Mouse (Mus musculus) liver, adult 2 months (tissue): ENCODE data around the gene C1qtnf12. TPM values are rescaled to one million over a fixed set of nuclear protein-coding genes. Genes with fewer than 3 reads are reported as not detected.

ENCODE experiments used
- DNase-seq: peaks from one replicate; pipeline ENCODE4 v3.0.0-alpha.2; 2011; ENCODE audit warnings: low read depth, low spot score; ENCODE audit errors: extremely low read depth
- H3K27ac ChIP-seq: fragments of 200-500 bp; replicated peaks from 2 replicates; pipeline ENCODE4 v1.5.1; 2012; ENCODE audit warnings: low read depth, mild to moderate bottlenecking, control low read depth, inconsistent platforms, low read length; ENCODE audit not compliant: insufficient read depth
- H3K27me3 ChIP-seq: fragments of 200-500 bp; 2 replicates; pipeline ENCODE4 v1.6.1; 2012; ENCODE audit warnings: mild to moderate bottlenecking, moderate library complexity, low read length, inconsistent platforms; ENCODE audit not compliant: control insufficient read depth, insufficient read depth
- H3K36me3 ChIP-seq: fragments of 200-500 bp; 2 replicates; pipeline ENCODE4 v1.6.1; 2012; ENCODE audit warnings: low read length, inconsistent platforms; ENCODE audit not compliant: control insufficient read depth, insufficient read depth
- H3K4me1 ChIP-seq: fragments of 200-500 bp; 2 replicates; pipeline ENCODE4 v1.6.1; 2011; ENCODE audit warnings: low read length; ENCODE audit not compliant: control insufficient read depth, insufficient read depth
- H3K4me3 ChIP-seq: fragments of 200-500 bp; 2 replicates; pipeline ENCODE4 v1.5.1; 2011; ENCODE audit warnings: low read depth, mild to moderate bottlenecking, control low read depth, low read length, moderate library complexity; ENCODE audit not compliant: insufficient read depth
- H3K79me2 ChIP-seq: fragments of 200-500 bp; 2 replicates; pipeline ENCODE4 v1.6.1; 2012; ENCODE audit warnings: inconsistent platforms, mild to moderate bottlenecking, low read length, moderate library complexity; ENCODE audit not compliant: control insufficient read depth, insufficient read depth
- H3K9ac ChIP-seq: fragments of 200-500 bp; 2 replicates; pipeline ENCODE4 v1.6.1; 2012; ENCODE audit warnings: low read depth, mild to moderate bottlenecking, control low read depth, inconsistent platforms, low read length
- CTCF ChIP-seq: fragments of 200-500 bp; IDR thresholded peaks from 2 replicates; pipeline ENCODE4 v1.5.1; 2011; ENCODE audit warnings: low read depth, low read length, control low read depth
- POLR2A ChIP-seq: fragments of 200-500 bp; IDR thresholded peaks from 2 replicates; pipeline ENCODE4 v1.6.1; 2011; ENCODE audit warnings: low read length, control low read depth; ENCODE audit not compliant: insufficient read depth; ENCODE audit errors: extremely low read depth
- WGBS: fragments of 180-500 bp; shearing (Covaris S2); methylation state at CpG from one replicate; pipeline ENCODE4 v1.1.7; 2018; 5-methylcytosine and 5-hydroxymethylcytosine counted together
- polyA plus RNA-seq: library from polyadenylated mRNA; depleted of rRNA; stranded (reverse); fragments of >200 nt; gene quantifications from 2 replicates; pipeline ENCODE4 v1.2.3, GENCODE M21; 2012; rRNA removed
- total RNA-seq: library from RNA; depleted of rRNA; stranded (reverse); fragments of >200 nt; gene quantifications from 2 replicates; pipeline ENCODE4 v1.2.3, GENCODE M21; 2014; rRNA removed

C1qtnf12 gene
- total RNA-seq (1.8 and 2.1 TPM in 2 replicates), polyA plus RNA-seq (2.6 and 3.3 TPM in 2 replicates)

DNA sequence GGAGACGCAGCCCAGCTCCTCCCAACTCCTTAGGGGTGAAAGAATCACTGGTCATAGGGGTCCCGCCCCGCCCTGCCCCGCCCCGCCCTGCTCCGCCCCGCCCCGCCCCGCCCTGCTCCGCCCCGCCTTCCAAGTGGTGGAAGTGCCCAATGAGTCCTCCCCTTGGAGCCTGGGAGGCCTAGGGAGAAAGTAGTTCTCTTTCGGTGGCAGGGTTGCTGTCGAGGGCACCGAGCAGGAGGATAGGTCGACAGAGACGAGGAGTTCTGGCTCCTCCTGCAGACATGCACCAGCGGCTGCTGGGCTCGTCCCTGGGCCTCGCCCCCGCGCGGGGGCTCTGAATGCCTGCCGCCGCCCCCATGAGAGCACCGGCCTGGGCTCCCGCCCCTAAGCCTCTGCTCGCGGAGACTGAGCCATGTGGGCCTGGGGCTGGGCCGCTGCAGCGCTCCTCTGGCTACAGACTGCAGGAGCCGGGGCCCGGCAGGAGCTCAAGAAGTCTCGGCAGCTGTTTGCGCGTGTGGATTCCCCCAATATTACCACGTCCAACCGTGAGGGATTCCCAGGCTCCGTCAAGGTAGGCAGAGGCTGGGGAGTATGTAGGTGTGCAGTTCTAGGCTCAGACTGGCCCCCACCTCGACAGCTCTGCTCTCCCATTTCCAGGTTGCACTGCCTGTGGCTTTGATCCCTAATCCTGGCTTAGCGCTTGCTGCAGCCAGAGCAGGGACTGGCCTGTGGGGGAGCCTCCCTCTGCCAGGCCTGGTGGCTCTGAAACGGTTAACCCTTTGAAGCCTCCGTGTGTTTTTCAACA, at the start of gene C1qtnf12:
Gene C1qtnf12 (plus strand): TSS at position 152 of the 805 bp plus-strand sequence.
- Histone ChIP-seq H3K9ac (peak within 1 kb of the TSS; percentile 49), H3K27ac (no peak within 1 kb of the TSS), H3K36me3 (peaks cover 17% of the 10 kb centered on the region), H3K27me3 (no peaks in the 10 kb centered on the region), H3K4me3 (peak within 1 kb of the TSS; percentile 56), H3K79me2 (no peaks in the 10 kb centered on the region), H3K4me1 (no peaks in the 10 kb centered on the region)
- 23% methylated on average over 42 of the region's 42 CpGs for WGBS
- TF ChIP-seq POLR2A (no peak), CTCF (no peak)
- no peak for DNase-seq

GRCm38 (mm10) chr4:155932031-155932430, 30.1 kb upstream of the C1qtnf12 start:
- 78% methylated on average over 1 of the region's 1 CpGs for WGBS
- no peak for TF ChIP-seq POLR2A
- no peak for TF ChIP-seq CTCF

DNA sequence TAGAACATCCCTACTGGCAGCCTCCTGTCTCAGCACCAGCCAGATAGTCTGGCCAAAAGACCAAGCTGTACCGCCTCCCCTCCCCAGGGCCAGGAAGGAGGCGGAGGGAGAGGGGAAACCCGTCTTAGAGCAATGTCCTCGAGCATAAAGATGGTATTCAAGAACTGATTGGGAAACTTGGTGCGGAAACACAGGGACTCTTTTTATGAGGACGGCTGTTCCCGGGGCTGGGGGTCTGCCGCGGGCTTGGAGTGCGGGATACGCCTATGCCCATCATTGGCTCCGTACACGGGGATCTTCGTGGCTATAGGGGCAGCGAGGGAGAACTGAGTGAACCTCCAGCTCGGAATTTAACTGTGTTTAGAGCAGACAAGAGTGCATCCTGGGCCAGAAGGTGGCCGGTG, 19.1 kb upstream of the C1qtnf12 start:
- no peak for DNase-seq
- WGBS = 3% methylated on average over 17 of the region's 17 CpGs
- H3K27ac ChIP-seq = peak overlapping the region; percentile 75

More at GRCm38 (mm10) chr4:155932031-155932430, 30.1 kb upstream of the C1qtnf12 start:
- Histone ChIP-seq H3K9ac (no peak overlapping the region), H3K4me3 (no peak overlapping the region), H3K4me1 (no peaks in the 10 kb centered on the region), H3K36me3 (no peaks in the 10 kb centered on the region), H3K27me3 (no peaks in the 10 kb centered on the region), H3K27ac (no peak overlapping the region), H3K79me2 (no peaks in the 10 kb centered on the region; the same call in 1 of the 2 replicates)
- DNase-seq = no peak

DNA sequence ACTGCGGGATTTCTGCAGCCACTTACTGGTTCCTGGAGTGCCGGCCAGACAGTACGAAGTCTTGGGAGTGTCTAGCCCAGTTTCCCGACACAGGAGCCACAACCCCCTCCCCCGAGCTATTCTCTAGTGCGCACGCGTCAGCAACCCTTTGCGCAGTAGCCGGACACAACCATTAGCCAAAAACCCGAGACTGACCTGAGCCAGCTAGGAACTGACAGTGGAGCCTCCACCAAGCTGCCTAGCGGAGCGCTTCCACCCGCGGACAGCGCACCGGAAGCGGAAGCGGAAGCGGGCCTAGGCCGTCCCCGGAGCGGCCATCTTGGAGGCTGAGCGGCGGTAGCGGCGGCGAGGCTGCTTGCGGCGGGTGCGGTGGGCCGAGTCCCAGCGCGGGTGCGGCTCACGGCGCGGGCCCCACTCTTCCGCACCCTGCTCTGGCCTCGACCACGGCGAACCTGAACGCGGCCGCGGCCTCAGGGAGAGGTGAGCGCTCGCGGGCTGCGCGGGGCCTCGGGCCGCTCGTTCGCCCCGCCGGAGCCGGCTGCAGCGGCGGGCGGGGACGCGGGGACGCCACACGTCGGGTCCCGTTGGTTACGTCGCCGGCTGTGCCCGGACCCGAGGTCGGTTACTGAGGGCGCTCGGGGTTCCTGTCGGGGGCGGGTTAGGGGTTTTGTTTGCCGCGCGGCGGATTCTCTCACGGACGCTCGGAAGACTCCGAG, 18.4 kb upstream of the C1qtnf12 start, which contains the start of gene Ube2j2:
Gene Ube2j2 (plus strand): TSS at position 298 of the 716 bp plus-strand sequence.
- Histone ChIP-seq H3K27me3 (no peaks in the 10 kb centered on the region), H3K4me1 (peaks cover 15% of the 10 kb centered on the region), H3K9ac (peak within 1 kb of the TSS; percentile 89), H3K36me3 (peaks cover 5% of the 10 kb centered on the region), H3K4me3 (peak within 1 kb of the TSS; percentile 75), H3K79me2 (peaks cover 34% of the 10 kb centered on the region; the same call in 1 of the 2 replicates), H3K27ac (peak within 1 kb of the TSS; percentile 75)
- TF ChIP-seq POLR2A (peak; percentile 30), CTCF (no peak)
- peak; percentile 91 for DNase-seq
- under 1% methylated on average over 85 of the region's 85 CpGs for WGBS

More for the DNA sequence above, 19.1 kb upstream of the C1qtnf12 start:
- Histone ChIP-seq H3K9ac (peak overlapping the region; percentile 65), H3K36me3 (no peaks in the 10 kb centered on the region), H3K4me3 (peak overlapping the region; percentile 75), H3K79me2 (peaks cover 30% of the 10 kb centered on the region; the same call in 1 of the 2 replicates), H3K4me1 (peaks cover 15% of the 10 kb centered on the region), H3K27me3 (no peaks in the 10 kb centered on the region)
- no peak for TF ChIP-seq CTCF
- TF ChIP-seq POLR2A = no peak

DNA sequence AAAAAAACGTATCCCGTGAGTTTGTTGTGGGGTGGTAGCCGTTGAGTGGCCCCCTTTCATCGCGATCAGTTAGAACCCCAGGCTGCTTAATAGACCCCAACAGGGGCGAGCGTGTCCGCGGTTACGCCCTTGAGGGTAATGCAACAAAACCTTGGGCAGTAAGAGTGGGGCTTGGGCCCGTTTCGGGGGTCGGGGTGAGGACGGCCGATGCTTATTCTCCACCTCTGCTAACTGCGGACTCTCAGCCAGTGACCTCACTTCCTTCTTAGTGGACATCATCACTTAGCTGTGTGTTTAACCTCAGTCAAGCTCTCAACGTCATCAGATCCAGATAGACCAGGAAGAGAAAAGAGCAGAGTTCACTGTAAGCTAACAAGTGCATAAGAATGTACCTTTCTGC, 17.8 kb upstream of the C1qtnf12 start:
- Histone ChIP-seq H3K27me3 (no peaks in the 10 kb centered on the region), H3K79me2 (peaks cover 37% of the 10 kb centered on the region; the same call in 1 of the 2 replicates), H3K4me1 (peaks cover 15% of the 10 kb centered on the region), H3K27ac (peak overlapping the region; percentile 59), H3K4me3 (peak overlapping the region; percentile 75), H3K9ac (peak overlapping the region; percentile 89), H3K36me3 (peaks cover 11% of the 10 kb centered on the region)
- DNase-seq = peak; percentile 83
- WGBS = under 1% methylated on average over 17 of the region's 17 CpGs
- no peak for TF ChIP-seq CTCF
- no peak for TF ChIP-seq POLR2A
